Mouse (Mus musculus): ENCODE results near the gene Erbb3. TPM values are rescaled to one million over a fixed set of nuclear protein-coding genes. Genes with fewer than 3 reads are reported as not detected.
"Not testable (repeated sequence)": the region's sequence is repeated elsewhere in the genome, so short reads cannot be mapped to it uniquely, and the experiment has no call there.

Gene Erbb3
- total RNA-seq (2021), result 1 to 10 TPM; 3.3 to 4.3 TPM
- long read RNA-seq, experiment 1, result 0 reads
- long read RNA-seq, experiment 2, partial matches to known transcripts, result 3 of 3 reads
- long read RNA-seq, experiment 2, other reads (novel, unspliced or antisense), result 0 of 3 reads

- peak; percentile 32 for DNase-seq
These were observed at the start of gene Erbb3 for GRCm38 (mm10) chr10:128589464-128590192. Erbb3 (minus strand) TSS chr10:128589652.

DNA sequence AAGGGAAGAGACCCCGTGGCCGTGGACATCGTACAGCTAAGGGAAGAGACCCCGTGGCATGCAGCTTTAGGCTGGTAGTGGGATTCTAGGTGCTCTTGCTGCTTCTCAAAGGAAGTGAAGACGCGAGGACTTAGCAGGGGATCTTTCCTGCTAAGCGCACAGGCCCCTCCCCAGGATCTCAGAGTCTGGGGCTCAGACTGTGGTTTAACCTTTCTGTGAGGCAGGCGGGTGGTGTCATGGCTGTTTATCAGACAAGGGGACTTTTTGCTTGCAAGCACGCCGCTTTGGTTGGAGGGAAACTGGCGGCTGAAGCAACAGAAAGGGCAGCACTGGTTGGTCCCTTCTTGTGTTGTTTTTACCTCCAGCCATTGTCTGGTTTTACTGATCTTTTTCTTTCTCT, 47.6 kb upstream of the Erbb3 start:
- DNase-seq, result no peak

- no peak for DNase-seq
These were observed 47.1 kb upstream of the Erbb3 start for GRCm38 (mm10) chr10:128636561-128636960.

DNA sequence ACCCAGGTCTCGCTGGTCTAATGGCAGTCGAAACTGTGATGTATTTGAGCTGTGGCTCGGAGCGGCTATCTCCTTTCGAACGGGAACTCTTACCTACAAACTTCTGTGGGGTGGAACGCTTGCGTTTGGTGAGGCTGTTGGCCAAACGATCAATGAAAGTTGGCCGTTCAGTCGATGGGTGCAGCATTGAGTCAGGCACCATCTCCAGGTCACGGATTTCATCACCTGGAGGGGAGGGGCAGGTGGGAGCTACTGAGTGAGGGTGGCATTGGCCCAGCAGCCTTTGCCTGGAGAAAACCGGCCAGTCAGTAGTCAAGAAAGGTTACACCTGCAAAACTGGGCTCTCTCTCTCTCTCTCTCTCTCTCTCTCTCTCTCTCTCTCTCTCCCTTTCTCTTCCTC, 46.2 kb upstream of the Erbb3 start:
- no peak for DNase-seq

GRCm38 (mm10) chr10:128631571-128631970, 42.1 kb upstream of the Erbb3 start:
- no peak for DNase-seq

DNA sequence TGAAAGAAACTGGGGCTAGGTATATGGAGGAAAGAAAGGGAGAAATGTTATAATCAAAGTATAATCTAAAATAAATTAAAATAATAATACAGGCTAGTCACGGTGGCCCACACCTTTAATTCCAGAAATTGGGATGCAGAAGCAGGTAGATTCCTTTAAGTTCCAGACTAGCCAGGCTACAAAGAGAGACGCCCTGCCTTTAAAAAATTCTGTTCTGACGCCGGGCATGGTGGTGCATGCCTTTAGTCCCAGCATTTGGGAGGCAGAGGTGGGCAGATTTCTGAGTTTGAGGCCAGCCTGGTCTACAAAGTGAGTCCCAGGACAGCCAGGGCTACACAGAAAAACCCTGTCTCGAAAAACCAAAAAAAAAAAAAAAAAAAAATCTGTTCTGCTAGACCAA, 40.9 kb upstream of the Erbb3 start:
- not testable (repeated sequence) for DNase-seq

DNA sequence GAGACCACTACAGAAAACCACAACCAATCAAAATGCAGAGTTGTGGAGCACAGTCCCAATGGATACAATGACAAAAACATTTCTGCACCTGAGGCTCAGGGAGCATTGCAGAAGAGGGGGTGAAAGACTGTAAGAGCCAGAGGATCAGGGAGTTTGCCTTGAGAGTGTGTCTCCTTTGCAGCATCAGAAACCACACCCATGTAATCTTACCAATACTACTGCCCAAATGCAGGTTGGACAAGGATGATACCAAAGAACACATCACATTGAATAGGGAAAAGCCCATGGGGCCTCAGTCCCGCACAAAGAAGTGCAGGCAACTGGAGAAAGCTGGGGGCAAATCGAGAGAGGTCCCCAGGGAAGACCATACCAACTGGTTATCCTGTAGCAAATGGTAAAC, 40.3 kb upstream of the Erbb3 start:
- no peak for DNase-seq

DNA sequence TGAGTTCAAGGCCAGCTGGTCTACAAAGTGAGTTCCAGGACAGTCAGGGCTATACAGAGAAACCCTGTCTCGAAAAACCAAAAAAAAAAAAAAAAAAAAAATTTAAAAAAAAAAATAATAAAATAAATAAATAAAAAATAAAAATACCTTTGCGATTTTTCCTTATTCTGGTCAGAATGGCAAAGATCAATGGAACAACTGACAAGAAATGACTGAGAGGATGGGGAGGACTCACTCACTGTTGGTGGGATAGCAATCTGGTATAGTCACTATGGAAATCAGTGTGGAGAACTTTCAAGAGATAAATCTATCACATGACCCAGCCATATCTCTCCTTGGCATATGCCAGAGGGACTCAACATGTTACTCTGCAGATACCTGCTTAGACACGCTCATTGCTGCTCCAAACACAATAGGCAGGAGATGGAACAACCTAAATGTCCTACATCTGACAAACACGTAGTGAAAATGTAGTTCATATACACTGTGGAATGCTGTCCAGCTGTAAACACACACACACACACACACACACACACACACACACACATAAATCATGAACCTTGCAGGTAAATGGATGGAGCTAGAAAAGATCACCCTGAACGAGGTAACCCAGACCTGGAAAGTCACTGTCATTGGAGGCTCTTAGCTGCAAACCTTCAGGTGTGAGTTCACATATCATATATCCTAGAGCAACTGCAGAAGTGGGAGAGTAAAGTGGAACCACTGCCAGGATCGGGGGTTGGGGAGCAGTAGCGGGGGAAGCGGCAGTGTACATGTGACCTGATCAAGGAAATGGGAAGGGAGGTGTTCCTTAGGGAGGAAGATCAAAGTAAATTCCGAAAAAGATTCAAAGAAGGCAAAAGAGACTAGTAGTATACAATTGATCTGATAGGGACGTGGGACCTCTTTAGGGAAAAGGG, 38.2 kb upstream of the Erbb3 start:
- DNase-seq, result no peak

GRCm38 (mm10) chr10:128626311-128627310, 37.2 kb upstream of the Erbb3 start, which contains the start of gene Rps26:
Rps26 (minus strand) TSS chr10:128626747.
- DNase-seq, result peak; percentile 87

GRCm38 (mm10) chr10:128625287-128625894, 35.9 kb upstream of the Erbb3 start:
- DNase-seq, result no peak

DNA sequence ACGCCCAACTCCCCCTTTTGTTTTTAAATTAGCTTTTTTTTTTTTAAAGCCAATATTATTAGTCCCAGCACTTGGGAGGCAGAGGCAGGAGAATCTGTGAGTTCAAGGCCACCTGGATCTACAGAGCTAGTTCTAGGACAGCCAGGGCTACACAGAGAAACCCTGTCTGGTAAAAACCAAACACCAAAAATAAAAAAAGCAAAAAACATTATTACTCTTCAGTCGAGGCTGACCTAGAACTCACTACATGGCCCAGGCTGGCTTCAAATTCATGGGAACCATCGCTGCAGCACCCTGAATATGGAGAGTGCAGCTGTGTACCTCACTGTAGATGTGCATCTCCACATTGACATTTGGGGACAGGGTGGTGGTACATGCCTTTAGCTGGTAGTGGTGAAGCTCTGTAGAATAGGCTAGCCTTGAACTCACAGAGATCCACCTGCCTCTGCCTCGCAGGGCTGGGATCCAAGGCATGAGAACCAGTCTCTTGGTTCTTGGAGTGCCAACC, 33.7 kb upstream of the Erbb3 start:
- DNase-seq, result not testable (repeated sequence)

DNA sequence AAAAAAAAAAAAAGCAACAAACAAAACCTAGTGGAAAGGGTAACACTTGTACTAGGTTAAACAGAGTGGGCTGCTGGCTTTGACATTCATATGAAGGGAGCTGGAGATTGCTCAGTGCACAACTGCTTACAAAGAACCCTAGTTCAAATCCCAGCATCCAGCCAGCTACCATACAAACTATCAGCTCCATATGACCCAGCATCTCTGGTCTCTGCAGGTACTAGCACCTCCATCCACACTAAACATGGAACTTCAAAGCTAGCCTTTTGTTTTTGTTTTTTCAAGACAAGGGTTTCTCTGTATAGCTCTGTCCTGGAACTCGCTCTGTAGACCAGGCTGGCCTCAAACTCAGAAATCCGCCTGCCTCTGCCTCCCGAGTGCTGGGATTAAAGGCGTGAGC, 33.2 kb upstream of the Erbb3 start:
- DNase-seq, result no peak

DNA sequence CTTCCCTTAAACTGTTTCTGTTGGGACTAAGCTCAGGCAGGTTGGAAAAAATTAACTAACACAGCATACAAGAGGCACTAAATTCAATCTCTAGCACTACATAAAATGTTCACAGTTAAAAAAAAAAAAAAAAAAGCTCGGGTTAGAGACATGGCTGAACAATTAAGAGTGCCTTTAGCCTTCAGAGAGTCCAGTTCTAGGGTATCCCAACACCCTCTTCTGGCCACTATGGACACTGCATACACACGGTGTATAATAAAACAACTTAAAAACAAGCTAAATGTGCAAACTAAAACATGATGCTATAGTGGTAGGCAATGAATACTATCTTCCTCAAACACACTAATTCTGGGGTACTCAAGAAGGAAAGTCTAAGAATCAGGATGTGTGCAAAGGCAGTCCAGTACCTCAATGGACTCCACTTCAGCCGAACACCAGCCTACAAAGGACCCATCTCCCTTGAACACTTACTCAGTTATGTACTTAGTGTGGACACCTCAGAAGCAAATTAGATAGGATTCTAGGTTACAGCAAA, 32.6 kb upstream of the Erbb3 start:
- DNase-seq, result no peak

GRCm38 (mm10) chr10:128620241-128620640, 30.8 kb upstream of the Erbb3 start:
- DNase-seq, result no peak

GRCm38 (mm10) chr10:128619148-128619547, 29.7 kb upstream of the Erbb3 start:
- DNase-seq, result not testable (repeated sequence)

DNA sequence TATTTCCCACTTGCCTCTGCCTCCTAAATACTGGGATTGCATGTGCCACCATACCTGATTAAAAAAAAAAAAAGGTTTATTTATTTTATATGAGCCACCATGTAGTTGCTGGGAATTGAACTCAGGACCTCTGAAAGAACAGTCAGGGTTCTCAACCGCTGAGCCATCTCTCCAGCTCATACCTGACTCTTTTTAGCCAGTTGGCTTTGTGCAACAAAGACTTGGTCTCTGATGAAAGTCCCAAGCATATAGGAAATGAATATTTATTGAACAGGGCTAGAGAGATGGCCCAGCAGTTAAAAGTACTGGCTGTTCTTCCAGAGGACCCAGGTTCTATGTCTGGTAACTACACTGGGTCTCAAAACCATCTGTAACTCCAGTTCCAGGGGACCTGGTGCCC, 29.1 kb upstream of the Erbb3 start:
- no peak for DNase-seq

DNA sequence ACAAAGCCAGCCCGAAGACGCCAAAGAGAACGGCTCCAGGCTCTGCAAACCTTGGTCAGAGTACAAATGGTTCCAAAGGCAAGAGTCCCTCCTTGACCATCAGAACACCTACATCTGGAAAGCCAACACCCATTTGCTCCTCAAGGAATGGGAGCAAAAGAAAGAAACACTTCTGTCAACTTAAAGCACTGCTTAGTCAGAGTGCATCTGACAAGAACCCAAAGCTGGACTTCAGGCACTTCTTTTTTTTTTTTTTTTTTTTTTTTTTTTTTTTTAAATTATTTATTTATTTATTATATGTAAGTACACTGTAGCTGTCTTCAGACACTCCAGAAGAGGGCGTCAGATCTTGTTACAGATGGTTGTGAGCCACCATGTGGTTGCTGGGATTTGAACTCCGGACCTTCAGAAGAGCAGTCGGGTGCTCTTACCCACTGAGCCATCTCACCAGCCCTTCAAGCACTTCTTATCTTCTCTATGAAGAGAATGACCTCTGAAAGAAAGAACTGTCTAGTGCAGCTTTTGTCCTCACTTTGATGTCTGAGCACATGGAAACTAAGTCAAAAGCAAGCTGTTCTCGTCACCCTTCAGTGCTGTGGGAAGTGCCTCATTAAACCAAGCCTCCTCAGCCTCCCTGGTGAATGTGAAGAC, 26.5 kb upstream of the Erbb3 start:
- not testable (repeated sequence) for DNase-seq

- DNase-seq, result no peak
These were observed 25.5 kb upstream of the Erbb3 start for GRCm38 (mm10) chr10:128614934-128615333.

GRCm38 (mm10) chr10:128613820-128614219, 24.4 kb upstream of the Erbb3 start:
- not testable (repeated sequence) for DNase-seq

DNA sequence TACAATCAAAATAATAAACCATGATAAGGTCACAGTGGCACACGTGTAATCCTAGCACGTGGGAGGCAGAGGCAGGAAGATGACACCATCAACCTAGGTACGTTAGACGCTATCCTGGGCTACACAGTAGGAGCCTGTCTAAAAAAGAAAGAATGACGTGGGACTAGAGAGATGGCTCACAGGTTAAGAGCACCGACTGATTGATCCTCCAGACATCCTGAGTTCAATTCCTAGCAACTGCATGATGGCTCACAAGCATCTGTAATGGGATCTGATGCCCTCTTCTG, 23.6 kb upstream of the Erbb3 start:
- DNase-seq, result no peak

Measured in gastrocnemius, postnatal 25 days (tissue).